Comparison of ENCODE assay signal across 9 mouse cellular contexts in genomic region chr5:30593811-30594504, GRCm38 (mm10). TPM values are rescaled to one million over a fixed set of nuclear protein-coding genes. Genes with fewer than 3 reads are reported as not detected.
A peak's percentile ranks its signal among the peaks of the same experiment; 100 is the strongest.
DNase-seq lines count a peak whose midpoint lies in the region; ATAC-seq and TF ChIP-seq lines count a peak whose summit lies in the region.
"Had no signal": no experiment of that assay in that cellular context is flagged by ENCODE, and none has a peak within 500 bp of the region (broad histone marks: within the 10 kb centered on the region; RNA-seq: fewer than 3 reads in every experiment).

No protein-coding gene starts in this region.

- no peak for TF ChIP-seq CTCF in hindbrain, postnatal 0 days (IDR thresholded peaks at IDR 0.05; ENCODE audit: low read depth)

- no peak for DNase-seq in midbrain, embryonic 10.5 days (ENCODE audit: low spot score)
- peak; percentile 14 for DNase-seq in embryonic facial prominence, embryonic 10.5 days (ENCODE audit: low spot score)
- DNase-seq in heart, postnatal 36 days = peak; percentile 49 to 57
- DNase-seq in spleen, postnatal 14 days (ENCODE audit: low spot score in 2 of 2) = peak; percentile 35 to 48
- DNase-seq in right cerebral cortex, postnatal 4 days = no peak
- DNase-seq in gastrocnemius, postnatal 4 days (ENCODE audit: low spot score in 2 of 2) = no peak
- DNase-seq in hindbrain, postnatal 0 days (ENCODE audit: low spot score) = no peak

- ATAC-seq in midbrain, embryonic 13.5 days = no peak
- ATAC-seq in hindbrain, postnatal 0 days = no peak

- no peak overlapping the region for H3K27ac ChIP-seq in midbrain, embryonic 13.5 days
- H3K27ac ChIP-seq in midbrain, embryonic 10.5 days (replicated peaks) = no peak overlapping the region; the same call in 1 of the 2 replicates
- H3K27ac ChIP-seq in embryonic facial prominence, embryonic 10.5 days (replicated peaks) = no peak overlapping the region
- H3K27ac ChIP-seq in hindbrain, postnatal 0 days = no peak overlapping the region
- H3K27ac ChIP-seq: limb, embryonic 12.5 days had no signal

- H3K4me1 ChIP-seq in midbrain, embryonic 13.5 days (replicated peaks) = peaks cover 33% of the 10 kb centered on the region
- peaks cover 28% of the 10 kb centered on the region for H3K4me1 ChIP-seq in midbrain, embryonic 10.5 days
- peaks cover 32% of the 10 kb centered on the region for H3K4me1 ChIP-seq in embryonic facial prominence, embryonic 10.5 days
- H3K4me1 ChIP-seq in hindbrain, postnatal 0 days (ENCODE audit: insufficient read depth, low read length) = peaks cover 38% of the 10 kb centered on the region

- intact Hi-C loops in heart, postnatal 36 days (cut with DNase I) = no loop called here

- H3K4me2 ChIP-seq in midbrain, embryonic 13.5 days (replicated peaks) = no peak overlapping the region
- no peak overlapping the region for H3K4me2 ChIP-seq in hindbrain, postnatal 0 days (ENCODE audit: low read depth, low read length)
- H3K4me2 ChIP-seq: limb, embryonic 12.5 days had no signal

- no peak overlapping the region for H3K4me3 ChIP-seq in midbrain, embryonic 13.5 days (replicated peaks)
- H3K4me3 ChIP-seq in midbrain, embryonic 10.5 days = no peak overlapping the region
- no peak overlapping the region for H3K4me3 ChIP-seq in embryonic facial prominence, embryonic 10.5 days
- H3K4me3 ChIP-seq in hindbrain, postnatal 0 days (ENCODE audit: low read length) = no peak overlapping the region
- H3K4me3 ChIP-seq: limb, embryonic 12.5 days had no signal

- 40% methylated on average over 10 of the region's 10 CpGs for WGBS in midbrain, embryonic 13.5 days
- 50% methylated on average over 10 of the region's 10 CpGs for WGBS in midbrain, embryonic 10.5 days
- WGBS in embryonic facial prominence, embryonic 10.5 days = 39% methylated on average over 10 of the region's 10 CpGs
- WGBS in hindbrain, postnatal 0 days = 27% methylated on average over 10 of the region's 10 CpGs

- H3K36me3 ChIP-seq in midbrain, embryonic 13.5 days = no peaks in the 10 kb centered on the region
- H3K36me3 ChIP-seq in midbrain, embryonic 10.5 days = no peaks in the 10 kb centered on the region
- H3K36me3 ChIP-seq in embryonic facial prominence, embryonic 10.5 days (replicated peaks) = no peaks in the 10 kb centered on the region
- H3K36me3 ChIP-seq in hindbrain, postnatal 0 days (ENCODE audit: insufficient read depth, low read length) = no peaks in the 10 kb centered on the region
- H3K36me3 ChIP-seq: limb, embryonic 12.5 days had no signal

- H3K9me3 ChIP-seq in midbrain, embryonic 13.5 days = no peaks in the 10 kb centered on the region
- no peaks in the 10 kb centered on the region for H3K9me3 ChIP-seq in midbrain, embryonic 10.5 days (replicated peaks)
- H3K9me3 ChIP-seq in embryonic facial prominence, embryonic 10.5 days = no peaks in the 10 kb centered on the region
- no peaks in the 10 kb centered on the region for H3K9me3 ChIP-seq in hindbrain, postnatal 0 days (ENCODE audit: low read length)
- H3K9me3 ChIP-seq: limb, embryonic 12.5 days had no signal

- peaks cover 26% of the 10 kb centered on the region for H3K27me3 ChIP-seq in midbrain, embryonic 13.5 days
- H3K27me3 ChIP-seq in midbrain, embryonic 10.5 days (ENCODE audit: low read depth, poor library complexity, severe bottlenecking) = peaks cover 26% of the 10 kb centered on the region
- peaks cover 35% of the 10 kb centered on the region for H3K27me3 ChIP-seq in embryonic facial prominence, embryonic 10.5 days (replicated peaks; ENCODE audit: low read depth, poor library complexity, severe bottlenecking)
- no peaks in the 10 kb centered on the region for H3K27me3 ChIP-seq in hindbrain, postnatal 0 days (ENCODE audit: insufficient read depth, low read length)

- H3K9ac ChIP-seq in midbrain, embryonic 13.5 days (replicated peaks) = peak overlapping the region; percentile 36; the same call in 1 of the 2 replicates
- no peak overlapping the region for H3K9ac ChIP-seq in hindbrain, postnatal 0 days (replicated peaks; ENCODE audit: low read length)
- H3K9ac ChIP-seq: limb, embryonic 12.5 days had no signal

RNA-seq across cellular contexts. Expression of gene Kcnk3, which starts 6.0 kb away (rescaled TPM):
- 1.9 and 2.0 TPM in 2 replicates for polyA plus RNA-seq in midbrain, embryonic 13.5 days (2015; fragmentation: Nextera tagmentation; extraction: Ambion mirVana)
- polyA plus RNA-seq in midbrain, embryonic 10.5 days (2016; fragmentation: Nextera tagmentation; extraction: Ambion mirVana) = 0.12 and 0.27 TPM in 2 replicates
- polyA plus RNA-seq in embryonic facial prominence, embryonic 10.5 days (2016; fragmentation: Nextera tagmentation; extraction: Ambion mirVana) = 0.26 and 0.35 TPM in 2 replicates
- total RNA-seq in heart, postnatal 36 days (2021) = 100 to 1,000 TPM; 234 to 245 TPM
- total RNA-seq in gastrocnemius, postnatal 4 days (2021) = 1 to 10 TPM; 2.1 to 3.3 TPM
- total RNA-seq in hindbrain, postnatal 0 days (2014; rRNA removed) = 23.2 and 30.3 TPM in 2 replicates
- 11.5 and 12.7 TPM in 2 replicates for polyA plus RNA-seq in hindbrain, postnatal 0 days (2015; fragmentation: Nextera tagmentation; extraction: Ambion mirVana)

RNA-seq across cellular contexts. Expression of gene Cib4, which starts 48.3 kb away (rescaled TPM):
- polyA plus RNA-seq in midbrain, embryonic 13.5 days (2015; fragmentation: Nextera tagmentation; extraction: Ambion mirVana) = not detected in 2 replicates
- polyA plus RNA-seq in midbrain, embryonic 10.5 days (2016; fragmentation: Nextera tagmentation; extraction: Ambion mirVana) = not detected in 2 replicates
- not detected in 2 replicates for polyA plus RNA-seq in embryonic facial prominence, embryonic 10.5 days (2016; fragmentation: Nextera tagmentation; extraction: Ambion mirVana)
- total RNA-seq in heart, postnatal 36 days (2021) = not detected
- total RNA-seq in gastrocnemius, postnatal 4 days (2021) = not detected
- not detected in 2 replicates for total RNA-seq in hindbrain, postnatal 0 days (2014; rRNA removed)
- polyA plus RNA-seq in hindbrain, postnatal 0 days (2015; fragmentation: Nextera tagmentation; extraction: Ambion mirVana) = not detected in 2 replicates
- polyA plus RNA-seq: limb, embryonic 12.5 days had no signal

RNA-seq across cellular contexts. Expression of gene Slc35f6, which starts 53.8 kb away (rescaled TPM):
- polyA plus RNA-seq in midbrain, embryonic 13.5 days (2015; fragmentation: Nextera tagmentation; extraction: Ambion mirVana) = 29.5 and 32.0 TPM in 2 replicates
- 26.7 and 30.3 TPM in 2 replicates for polyA plus RNA-seq in midbrain, embryonic 10.5 days (2016; fragmentation: Nextera tagmentation; extraction: Ambion mirVana)
- 24.3 and 24.4 TPM in 2 replicates for polyA plus RNA-seq in embryonic facial prominence, embryonic 10.5 days (2016; fragmentation: Nextera tagmentation; extraction: Ambion mirVana)
- total RNA-seq in heart, postnatal 36 days (2021) = 10 to 100 TPM; 50.0 to 53.3 TPM
- total RNA-seq in gastrocnemius, postnatal 4 days (2021) = 10 to 100 TPM; 15.6 to 15.9 TPM
- total RNA-seq in hindbrain, postnatal 0 days (2014; rRNA removed) = 70.6 and 95.8 TPM in 2 replicates
- 29.6 and 31.3 TPM in 2 replicates for polyA plus RNA-seq in hindbrain, postnatal 0 days (2015; fragmentation: Nextera tagmentation; extraction: Ambion mirVana)

Comparison
In these comparisons a context has a peak if more than half of its experiments do, and no peak if none do; other contexts are left out.
1. DNase-seq: peak in embryonic facial prominence, embryonic 10.5 days (single experiment), heart, postnatal 36 days (2 of 2) and spleen, postnatal 14 days (2 of 2); none in midbrain, embryonic 10.5 days (single experiment), right cerebral cortex, postnatal 4 days (single experiment), gastrocnemius, postnatal 4 days (0 of 2) and hindbrain, postnatal 0 days (single experiment).